Mouse (Mus musculus) heart, postnatal 0 days (tissue): Measurements from ENCODE around the gene Trpm1.

Experiments
- CTCF ChIP-seq: IDR thresholded peaks from 2 replicates; pipeline ENCODE4 v1.5.1; 2016; ENCODE audit warnings: antibody characterized with exemption, control low read depth, low read depth
- EP300 ChIP-seq: IDR thresholded peaks from 2 replicates; pipeline ENCODE4 v1.6.1; 2016; ENCODE audit warnings: antibody characterized with exemption, low read depth

- TF ChIP-seq CTCF, result no peak
- no peak for TF ChIP-seq EP300
Measured at GRCm38 (mm10) chr7:64150436-64151080, 3.1 kb upstream of the Trpm1 start.
